Mouse (Mus musculus) megakaryocyte progenitor cell, adult 5-6 weeks (primary cell): ENCODE measurements around the gene Gabpb1. TPM values are rescaled to one million over a fixed set of nuclear protein-coding genes. Genes with fewer than 3 reads are reported as not detected.
A peak's percentile ranks its signal among the peaks of the same experiment; 100 is the strongest.

ENCODE experiments used
- ATAC-seq: replicated peaks from 2 replicates; pipeline ENCODE4 v1.8.0; 2016; ENCODE audit warnings: mild to moderate bottlenecking, moderate TSS enrichment, inconsistent platforms; ENCODE audit not compliant: poor library complexity
- total RNA-seq, 2 experiments: library from RNA; stranded (forward) in 1 of 2; stranded (reverse) in 1 of 2; fragments of 157-497, 149-512 nt in 1 of 2; fragments of 200-1000 nt in 1 of 2; gene quantifications; 2 replicates each; pipeline versions ENCODE4 v1.2.3 to v1.2.4; 2015 to 2017

Gene Gabpb1
- total RNA-seq (2015) (47.8 and 57.2 TPM in 2 replicates), total RNA-seq (2017) (26.8 and 40.8 TPM in 2 replicates)

DNA sequence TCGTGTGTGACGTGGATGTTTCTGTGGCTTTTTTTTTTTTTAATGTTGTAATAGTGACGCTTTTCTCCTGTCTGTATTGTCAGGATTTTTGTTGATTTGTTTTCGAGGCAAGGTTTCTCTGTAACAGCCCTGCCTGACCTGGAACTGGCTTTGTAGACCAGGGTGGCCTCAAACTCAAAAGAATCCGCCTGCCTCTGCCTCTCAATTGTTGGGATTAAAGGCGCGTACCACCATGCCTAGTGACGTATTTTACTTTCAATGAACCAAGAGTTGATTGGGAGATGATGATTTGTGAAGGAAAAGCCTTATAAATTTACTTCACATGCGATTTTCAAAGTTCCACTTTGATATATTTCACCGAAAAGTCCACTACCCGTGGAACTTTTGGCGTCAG lies at the start of gene Gabpb1:
Gene Gabpb1, minus strand, starts transcription at position 216 of the 394 bp plus-strand sequence.
- no peak for ATAC-seq

DNA sequence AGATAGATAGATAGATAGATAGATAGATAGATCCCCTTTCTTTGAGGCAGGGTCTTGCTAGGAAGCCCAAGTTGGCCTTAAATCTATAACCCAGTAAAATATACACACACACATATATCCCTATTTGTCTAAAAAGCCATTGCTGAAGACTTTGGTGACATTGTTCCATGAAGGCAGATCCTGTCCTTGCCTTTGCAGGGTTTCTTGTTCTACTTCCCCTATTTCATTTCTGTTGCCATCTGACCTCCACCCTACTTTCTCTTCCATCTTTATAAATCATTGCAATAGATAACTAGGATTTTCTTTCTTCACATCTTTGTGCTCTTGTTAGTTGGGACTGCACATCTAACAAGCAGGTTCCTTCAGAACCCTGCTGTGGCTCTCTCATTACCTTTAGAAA lies 36.8 kb upstream of the Gabpb1 start:
- ATAC-seq = no peak

DNA sequence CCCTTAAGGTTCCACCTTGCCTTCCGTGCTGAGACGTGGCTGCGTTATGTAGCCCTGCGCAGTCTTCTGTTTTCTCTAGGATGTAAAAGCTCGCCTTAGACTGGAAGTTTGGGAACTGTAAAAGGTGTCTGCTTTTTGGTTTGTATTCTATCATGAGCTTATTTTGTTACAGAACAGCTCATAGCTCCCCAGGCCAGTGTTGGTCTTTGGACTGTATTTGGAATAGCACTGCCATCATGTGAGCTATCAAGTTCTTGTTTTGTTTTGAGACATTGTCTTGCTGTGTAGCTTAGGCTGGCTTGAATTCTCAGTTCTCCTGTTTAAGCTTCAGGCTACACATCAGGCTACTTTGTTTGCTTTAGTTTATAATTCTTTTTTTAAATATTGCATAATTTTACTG lies 36.4 kb upstream of the Gabpb1 start:
- ATAC-seq = no peak

DNA sequence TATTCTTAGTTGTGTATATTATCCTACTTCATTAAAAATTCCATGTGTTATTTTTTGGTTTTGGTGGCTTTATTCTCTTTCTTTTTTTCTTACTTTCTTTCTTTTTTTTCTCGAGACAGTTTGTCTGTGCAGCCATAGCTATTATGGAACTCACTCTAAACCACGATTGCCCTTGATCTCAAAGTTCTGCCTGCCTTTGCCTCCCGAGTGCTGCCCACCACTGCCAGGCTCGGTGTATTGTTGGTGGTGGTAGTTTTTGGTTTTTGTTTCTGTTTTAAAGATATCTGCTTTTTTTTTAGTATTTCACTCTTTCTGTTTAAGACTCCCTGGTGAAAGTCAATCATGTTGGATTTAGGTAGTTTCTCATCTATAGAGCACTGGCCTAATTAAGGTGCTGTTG lies 32.2 kb upstream of the Gabpb1 start:
- no peak for ATAC-seq

DNA sequence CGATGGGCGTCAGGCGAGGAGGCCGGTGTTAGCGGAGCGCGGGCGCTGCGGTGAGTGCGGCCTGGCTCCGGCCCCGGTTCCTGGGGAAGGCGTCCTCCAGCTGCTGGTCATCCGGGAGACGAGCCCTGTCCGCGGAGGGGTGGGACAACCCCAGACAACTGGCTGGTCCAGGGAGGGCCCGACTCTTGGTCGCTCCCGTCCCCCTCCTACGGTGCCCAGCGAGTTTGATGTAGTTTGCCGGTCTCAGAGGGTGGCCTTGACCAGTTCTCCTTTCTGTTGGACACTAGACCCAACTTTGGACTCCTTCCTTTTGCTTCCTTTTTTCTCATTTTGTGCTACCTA lies 31.3 kb upstream of the Gabpb1 start:
- ATAC-seq = no peak

DNA sequence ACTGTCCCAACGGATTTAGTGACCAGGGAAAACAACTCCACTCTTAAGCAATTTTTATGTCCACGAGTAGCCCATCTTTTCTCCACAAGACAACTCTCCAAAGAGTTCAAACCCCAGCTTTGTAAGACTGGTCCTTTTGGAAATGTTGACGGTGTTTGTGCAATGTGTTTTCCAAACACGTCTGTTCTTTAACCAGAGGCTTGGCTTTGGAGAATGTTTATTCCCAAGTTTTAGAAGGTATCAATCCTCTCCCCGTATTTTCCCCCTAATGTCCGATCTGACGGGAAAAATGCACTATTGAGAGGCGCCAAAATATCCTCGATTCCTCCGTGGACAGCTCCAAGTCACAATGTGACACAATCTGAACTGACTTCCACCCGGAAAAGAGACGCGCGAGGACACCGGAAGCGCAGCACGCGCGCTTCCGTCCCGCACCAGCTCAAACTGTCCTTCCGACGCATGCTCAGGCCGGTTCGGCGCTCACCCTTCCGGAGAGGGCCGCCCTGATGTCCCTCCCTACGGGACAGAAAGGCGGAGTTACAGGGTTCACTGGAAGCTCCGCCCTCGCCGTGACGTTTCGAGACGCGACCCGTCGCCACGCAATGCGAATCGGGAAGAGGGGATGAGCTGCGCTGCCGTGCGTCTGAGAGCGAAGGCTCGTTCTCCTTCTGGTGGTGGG lies 30.8 kb upstream of the Gabpb1 start, which contains the start of gene Usp8:
Gene Usp8, plus strand, starts transcription at position 570 of the 679 bp plus-strand sequence.
- peak; percentile 99 for ATAC-seq

DNA sequence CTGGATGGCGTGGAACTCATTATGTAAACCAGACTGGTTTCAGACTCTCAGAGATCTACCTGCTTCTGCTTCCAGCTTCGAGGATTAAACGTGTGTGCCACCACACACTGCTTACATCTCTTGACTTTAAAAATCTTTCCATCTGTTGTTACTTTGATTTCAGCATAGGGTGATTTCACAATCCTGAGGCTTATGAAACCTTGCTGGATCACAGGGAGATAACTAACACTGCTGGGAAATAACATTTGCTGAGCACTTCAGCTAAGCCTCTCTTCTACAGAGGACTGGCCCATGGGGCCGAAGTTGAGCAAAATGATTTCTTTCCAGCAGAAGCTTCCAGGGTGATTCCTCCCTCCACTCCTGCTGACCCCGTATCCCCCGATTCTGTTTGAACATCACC lies 19.1 kb upstream of the Gabpb1 start:
- peak; percentile 60 for ATAC-seq

DNA sequence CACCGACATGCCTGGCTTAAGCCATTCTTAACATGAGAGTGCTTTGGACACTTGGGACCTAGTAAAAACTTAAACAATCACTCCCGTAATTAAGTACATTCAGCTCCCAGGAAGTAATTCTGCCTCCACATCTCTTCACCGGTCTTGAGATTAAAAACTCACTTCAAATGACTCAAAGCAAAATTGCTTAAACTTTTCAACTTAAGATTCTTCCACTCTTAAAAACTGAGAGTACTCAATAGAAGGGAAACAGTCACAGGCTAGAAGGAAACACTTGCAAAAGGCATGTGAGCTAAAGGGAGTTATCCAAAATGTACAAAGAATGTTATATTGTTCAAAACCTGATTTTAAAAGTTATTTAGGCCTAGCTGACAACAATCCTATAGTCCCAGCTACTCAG lies 15.2 kb upstream of the Gabpb1 start:
- no peak for ATAC-seq

DNA sequence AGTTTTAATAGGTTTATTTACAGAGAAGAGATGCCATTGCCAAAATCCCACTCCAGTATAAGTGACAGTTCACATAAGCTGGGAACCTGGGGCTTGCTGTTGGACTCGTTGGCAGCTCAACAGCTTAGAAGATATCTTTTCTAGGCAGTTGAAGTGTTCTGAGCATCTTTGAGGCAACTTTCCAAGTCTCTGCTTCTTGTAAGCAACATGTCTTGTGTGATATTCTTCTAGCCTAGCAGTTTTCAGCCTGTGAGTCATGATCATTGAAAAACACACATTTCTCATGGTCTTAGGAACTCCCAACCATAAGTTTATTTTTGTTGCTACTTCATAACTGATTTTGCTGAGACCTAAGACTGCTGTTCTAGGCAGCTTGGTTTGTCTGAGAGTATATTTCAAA lies 6.8 kb upstream of the Gabpb1 start:
- ATAC-seq = no peak

DNA sequence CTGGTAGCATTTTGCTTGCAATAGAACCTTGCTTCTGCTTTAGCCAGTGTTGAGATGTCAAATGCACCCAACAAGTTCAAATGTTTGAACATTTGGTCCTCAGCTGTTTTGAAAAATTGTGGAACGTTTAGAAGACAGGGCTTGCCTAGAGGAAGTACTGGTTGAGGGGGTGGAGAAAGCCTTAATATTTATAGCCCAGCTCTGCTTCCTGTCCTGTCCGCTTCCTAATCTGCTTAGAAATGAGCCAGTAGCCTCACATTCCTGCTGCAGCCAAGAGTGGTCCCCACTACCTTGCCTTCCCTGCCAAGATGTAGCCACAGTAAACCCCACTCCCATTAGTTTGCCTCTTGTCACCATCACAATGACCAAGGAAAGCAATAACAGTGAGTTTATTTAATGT lies 6.2 kb upstream of the Gabpb1 start:
- ATAC-seq = peak; percentile 50

DNA sequence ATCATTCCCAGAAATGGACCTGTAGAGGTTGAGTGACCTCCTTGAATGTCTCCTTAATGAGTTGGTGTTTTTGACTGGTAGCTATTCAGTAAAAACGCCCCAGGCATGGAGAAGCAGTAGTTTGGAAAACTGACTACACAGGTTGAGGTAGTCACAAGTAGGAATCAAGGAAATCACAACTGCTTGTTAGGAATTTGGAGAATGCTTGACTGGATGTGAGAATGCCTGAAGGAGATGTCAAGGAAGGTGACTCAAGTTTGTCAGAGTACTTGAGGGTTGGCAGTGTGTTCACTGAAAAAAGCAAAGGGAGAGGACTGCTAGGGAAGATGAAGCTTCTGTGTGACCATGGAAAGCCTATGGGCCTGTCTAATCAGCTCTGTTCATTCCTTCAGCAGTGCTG lies 1.2 kb upstream of the Gabpb1 start:
- no peak for ATAC-seq

DNA sequence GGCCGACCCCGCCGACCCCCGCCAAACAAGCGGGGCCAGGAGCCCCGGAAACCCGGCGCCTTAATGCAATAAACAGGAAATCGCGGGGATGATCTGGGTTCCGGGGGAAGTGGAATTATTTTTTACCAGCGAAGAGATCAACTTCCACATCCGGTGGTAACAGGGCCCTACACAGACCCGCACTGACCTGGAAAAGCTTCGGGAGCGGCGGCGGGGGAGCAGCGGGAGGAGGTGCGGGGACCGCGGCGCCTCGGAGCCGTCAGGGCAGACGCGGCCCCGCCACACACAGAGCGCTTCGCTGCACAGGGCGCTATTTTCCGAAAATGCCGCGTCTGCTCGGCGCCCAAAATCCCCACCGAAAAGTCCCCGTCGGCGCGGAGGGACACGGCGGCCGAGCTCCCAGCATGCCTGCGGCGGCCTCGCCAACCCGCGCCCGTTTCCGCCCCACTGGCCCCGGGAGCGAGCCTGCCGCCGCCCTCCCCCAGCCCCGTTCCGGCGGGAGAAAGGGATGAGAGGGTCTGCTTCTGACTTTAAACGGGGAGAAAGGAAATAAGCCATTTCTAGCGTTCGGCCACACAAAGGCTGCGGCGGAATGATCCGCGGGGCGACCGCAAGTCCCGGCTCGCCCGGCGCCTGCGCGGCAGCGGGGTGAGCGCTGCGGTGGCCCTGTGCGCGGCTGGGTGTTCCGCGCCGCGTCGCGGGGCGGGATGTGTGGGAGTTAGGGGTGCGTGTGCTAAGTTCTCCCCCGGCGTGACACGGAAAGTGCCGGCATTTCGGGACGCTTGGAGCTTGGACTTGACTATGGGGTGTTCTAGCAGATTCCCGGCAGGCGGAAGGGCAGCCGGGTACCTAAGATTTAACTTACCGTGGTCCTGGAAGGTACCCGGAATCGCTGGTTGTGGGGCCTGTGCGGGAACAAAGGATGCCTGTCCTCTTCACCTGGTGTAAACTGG lies 692 bp downstream of the Gabpb1 start:
- peak; percentile 68 for ATAC-seq

DNA sequence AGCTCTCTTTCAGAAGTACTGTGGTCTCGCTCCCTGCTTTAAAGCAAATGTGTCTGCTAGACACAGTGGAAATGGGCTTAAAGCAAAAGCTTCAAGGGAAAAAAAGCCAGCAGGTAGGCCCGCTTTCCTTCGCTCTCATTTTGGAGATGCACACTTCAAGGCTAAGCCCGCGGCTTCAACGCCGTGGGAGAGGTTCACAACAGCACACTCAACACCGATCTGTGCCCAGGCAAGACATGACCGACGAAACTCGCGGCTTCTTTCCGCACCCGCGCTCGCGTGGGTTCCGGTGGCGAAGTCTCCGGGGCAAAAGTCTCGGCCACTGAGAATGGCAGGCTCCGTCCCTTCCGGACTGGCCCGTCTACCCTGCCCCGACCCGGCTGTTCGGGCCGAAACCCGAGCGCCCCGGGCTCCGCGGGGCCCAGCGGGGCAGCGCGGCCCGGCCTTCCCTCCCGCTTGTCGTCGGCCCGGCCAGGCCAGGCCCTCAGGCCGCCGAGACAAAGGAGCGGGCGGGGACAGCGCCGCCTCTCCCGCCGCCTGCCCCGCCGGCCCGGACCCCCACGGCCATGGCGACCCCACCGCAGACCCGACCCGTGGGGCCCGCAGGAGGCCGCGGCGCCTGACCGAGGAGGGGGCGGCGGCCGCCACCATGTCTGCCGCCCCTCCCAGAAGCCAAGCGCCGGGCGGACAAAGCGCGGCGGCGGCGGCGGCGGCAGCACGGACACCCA lies 1.5 kb downstream of the Gabpb1 start:
- peak; percentile 15 for ATAC-seq

DNA sequence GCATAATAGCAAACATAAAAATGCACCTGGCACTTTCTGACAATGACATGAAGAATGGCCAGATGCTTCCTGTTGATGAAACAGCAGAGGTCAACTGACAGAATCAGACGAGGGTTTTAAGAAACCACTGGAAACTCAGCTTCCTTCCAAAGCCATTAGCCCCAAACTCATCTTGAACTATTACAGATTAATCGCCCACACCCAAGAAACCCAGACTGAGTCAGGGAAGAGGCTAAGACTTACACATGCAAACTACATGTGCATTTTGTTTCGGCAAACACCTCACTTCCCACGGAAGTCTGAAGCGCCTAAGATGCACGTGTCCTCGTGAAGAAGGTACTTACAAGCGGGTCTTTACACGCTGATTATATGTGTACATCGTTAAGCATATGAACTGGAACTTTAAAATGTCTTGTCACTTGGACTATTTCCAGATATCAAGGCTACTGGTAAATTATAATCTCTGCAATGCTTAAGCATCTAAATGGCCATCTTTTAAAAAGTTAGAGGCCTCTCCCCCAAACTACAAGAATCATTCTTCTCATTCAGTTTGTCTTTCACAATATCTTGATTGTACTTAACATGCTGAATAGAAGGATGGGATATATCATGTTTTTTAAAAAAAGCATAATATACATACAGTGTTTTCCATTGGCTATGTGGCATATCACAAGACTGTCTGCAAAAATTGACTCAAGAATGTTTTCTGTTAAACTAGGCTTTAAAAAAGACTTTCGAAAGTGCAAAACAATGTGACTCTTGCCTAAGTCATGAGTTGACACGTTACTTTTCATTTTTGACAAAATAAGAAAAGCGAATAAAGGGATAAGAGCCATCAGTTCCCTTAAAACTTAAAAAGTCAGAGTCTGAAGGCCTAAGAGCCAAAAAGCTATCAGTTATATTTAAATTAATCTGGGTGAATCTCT lies 2.6 kb downstream of the Gabpb1 start:
- ATAC-seq = peak; percentile 38

DNA sequence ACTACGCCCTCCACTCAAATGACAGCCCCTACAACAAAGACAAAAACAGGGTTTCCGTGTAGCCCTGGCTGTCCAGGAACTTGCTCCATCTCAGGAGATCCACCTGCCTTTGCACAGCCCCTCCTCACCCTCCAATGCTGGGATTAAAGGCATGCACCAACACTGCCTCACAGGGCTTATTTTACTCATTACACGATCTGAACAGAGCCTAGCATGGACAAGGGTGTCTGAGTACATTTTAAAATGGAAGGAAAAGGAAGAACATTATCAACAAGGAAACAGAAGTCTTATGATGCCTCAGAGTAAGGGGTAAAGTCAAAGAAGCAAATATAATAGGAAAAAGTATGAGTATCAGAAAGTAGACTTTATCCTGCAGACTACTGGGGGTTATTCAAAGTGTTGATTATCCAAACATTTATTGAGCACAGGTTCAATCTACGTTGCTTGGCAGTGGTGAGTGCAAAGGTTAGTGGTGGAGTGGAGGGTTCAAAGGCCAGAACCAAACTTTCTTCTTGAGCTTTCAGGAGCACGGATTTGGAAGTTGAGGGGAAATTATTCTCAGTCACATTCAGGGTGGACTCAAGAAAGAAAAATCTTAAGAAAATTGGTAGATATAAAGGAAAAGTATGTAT lies 7.4 kb downstream of the Gabpb1 start:
- ATAC-seq = no peak

DNA sequence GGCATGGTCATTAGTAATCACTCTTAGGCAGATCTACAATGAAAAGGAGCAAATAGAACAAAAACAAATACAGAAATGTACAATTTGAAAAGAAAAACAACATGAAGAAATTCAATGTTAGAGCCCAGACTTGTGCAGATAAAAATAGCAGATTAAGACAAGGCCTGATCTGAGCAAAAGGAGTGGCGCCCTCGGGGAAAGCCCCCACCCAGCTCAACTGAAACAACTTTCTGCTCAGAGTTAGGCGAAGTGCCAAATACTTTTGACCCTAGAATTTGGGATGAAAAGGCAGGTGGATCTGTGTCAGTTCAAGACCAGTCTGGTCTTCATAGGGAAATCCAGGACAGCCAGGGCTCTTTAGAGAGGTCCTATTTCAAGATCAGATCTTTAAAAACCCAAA lies 10.2 kb downstream of the Gabpb1 start:
- ATAC-seq = no peak

DNA sequence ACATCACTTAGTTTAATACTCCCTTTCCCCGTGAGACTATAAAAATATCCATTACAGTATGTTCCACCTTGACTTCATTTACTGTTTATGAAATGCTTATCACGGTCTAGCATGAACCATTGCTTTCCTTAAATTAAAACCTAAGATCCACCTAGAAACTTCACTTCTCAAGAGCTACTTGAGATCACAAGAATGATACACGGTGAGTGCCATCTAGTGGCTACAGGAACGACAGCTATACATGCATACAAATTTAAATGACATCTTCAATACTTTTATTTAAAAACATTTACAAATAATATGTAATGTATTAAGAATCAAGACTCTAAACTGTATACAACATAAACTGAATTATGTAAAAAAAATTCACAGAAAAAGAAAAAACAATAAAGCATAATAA lies 12.7 kb downstream of the Gabpb1 start:
- ATAC-seq = peak; percentile 88

DNA sequence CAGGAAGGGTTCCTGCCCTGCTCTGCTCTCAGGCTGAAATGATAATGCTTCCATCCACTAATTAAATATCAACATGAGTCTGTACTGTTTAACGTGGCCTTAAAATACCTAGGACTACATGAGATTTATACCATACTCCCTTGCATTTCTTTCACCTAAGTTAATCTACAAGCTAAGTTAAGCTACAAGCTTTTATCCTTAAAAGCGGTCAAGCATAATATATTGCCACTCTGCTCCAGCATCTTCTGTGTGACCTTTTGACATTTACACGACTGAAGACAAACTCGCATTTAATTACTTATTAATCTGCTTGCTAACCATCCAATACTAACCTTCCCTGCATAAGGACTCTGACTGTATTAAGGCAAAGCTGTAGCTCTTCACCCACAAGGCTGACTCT lies 23.2 kb downstream of the Gabpb1 start:
- no peak for ATAC-seq

DNA sequence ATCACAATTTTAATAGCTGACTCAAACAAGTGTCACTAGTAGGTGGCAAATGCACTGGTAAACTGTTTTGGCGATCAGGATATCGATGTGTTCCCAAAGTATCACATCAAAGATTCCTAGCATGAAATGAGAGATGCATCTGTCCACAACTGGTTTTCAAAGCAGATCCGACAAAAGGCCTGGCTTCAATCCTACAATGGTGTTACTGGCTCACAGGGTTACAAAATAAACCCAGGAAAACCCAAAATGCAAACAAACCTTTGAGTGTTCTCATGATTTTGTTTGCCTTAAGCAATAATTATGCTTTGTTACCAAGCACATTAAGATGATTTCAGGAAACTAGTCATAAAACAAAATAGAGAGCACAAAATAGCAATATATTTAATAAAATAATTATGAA lies 28.4 kb downstream of the Gabpb1 start:
- ATAC-seq = no peak

DNA sequence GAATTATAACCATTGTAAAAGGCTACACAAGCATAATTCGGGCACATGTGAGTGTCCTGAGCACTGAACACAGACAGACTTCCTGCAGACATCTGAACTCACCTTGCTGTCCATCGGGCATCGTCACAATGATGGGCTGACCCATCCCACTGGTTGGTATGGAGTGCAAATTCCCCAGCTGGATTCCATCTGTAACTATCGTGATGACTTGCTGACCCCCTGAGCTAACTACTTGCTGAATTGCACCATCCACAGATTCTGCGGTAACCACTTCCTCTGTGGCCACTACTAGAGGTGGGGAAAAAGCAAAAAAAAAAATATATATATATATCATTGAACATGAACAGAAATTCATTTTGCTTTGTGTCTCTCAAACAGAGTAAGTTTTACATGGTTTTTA lies 29.7 kb downstream of the Gabpb1 start:
- peak; percentile 64; the same call in 1 of the 2 replicates for ATAC-seq
